Mouse (Mus musculus): Measurements from ENCODE around the gene Elf2.

DNA sequence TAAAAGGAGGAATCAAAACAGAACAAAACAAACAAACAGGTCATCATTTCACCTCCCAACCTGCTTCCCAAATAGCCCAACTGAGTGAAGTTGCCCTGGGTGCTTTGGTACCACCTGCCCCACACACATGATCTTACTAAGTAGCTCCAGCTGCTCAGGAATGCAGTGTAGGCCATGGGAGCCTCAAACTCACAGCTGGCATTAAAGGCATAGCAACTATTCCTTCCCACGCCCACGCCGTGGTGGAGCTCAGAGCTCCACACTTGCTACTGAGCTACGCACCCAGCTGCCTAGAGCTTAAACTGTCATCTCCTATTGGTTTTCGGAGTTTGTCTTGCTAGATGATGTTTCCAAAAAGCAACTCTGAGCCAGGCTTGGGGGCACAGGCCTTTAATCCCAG lies 121.2 kb downstream of the Elf2 start:
- TF ChIP-seq MAFK (IDR thresholded peaks at IDR 0.05; ENCODE audit: insufficient read depth, low read depth, low read length) (no peak), ZNF384 (IDR thresholded peaks at IDR 0.05; ENCODE audit: low read depth, low read length) (no peak)

All from ES-E14 (cell line).